Mouse (Mus musculus): ENCODE results near the gene Krt77.

GRCm38 (mm10) chr15:101854294-101854693 lies 15.2 kb downstream of the Krt77 start:
- TF ChIP-seq POLR2A (IDR thresholded peaks at IDR 0.05; ENCODE audit: insufficient read depth, low read length), result no peak
- TF ChIP-seq CTCF (IDR thresholded peaks at IDR 0.05; ENCODE audit: low read depth, low read length), result no peak
- no peak for TF ChIP-seq EP300 (IDR thresholded peaks at IDR 0.05; ENCODE audit: insufficient read depth, low read depth, low read length)

All from ES-Bruce4 (cell line).